Mouse (Mus musculus): ENCODE results near the gene Pgd.

- TF ChIP-seq CTCF (conservative IDR thresholded peaks at IDR 0.05; ENCODE audit: low read length): no peak
- TF ChIP-seq NANOG (IDR thresholded peaks at IDR 0.05; ENCODE audit: borderline replicate concordance, low read length): no peak
These were observed 30.6 kb upstream of the Pgd start for GRCm38 (mm10) chr4:149197180-149197579.
